Mouse (Mus musculus) myocyte (in vitro differentiated cells): ENCODE measurements at regions not wholly inside any gene's neighbourhood (a gene's known extent, or its start where the extent isn't known, plus 50 kb on each side); places are given as distances from the start of the nearest gene placed in this dataset.

Source experiments
- CEBPB ChIP-seq: IDR thresholded peaks from 2 replicates; pipeline ENCODE4 v1.6.1; 2011; ENCODE audit warnings: mild to moderate bottlenecking, moderate library complexity; ENCODE audit not compliant: poor library complexity, insufficient read depth, severe bottlenecking
- E2F4 ChIP-seq: IDR thresholded peaks from one replicate; pipeline ENCODE4 v1.6.1; 2011; ENCODE audit warnings: mild to moderate bottlenecking, control low read depth, moderate library complexity; ENCODE audit not compliant: insufficient read depth
- MAX ChIP-seq: IDR thresholded peaks from one replicate; pipeline ENCODE4 v1.6.1; 2011; ENCODE audit warnings: low read depth, mild to moderate bottlenecking, control low read depth
- MYOD1 ChIP-seq, 3 experiments: IDR thresholded peaks; one replicate each; pipeline ENCODE4 v1.6.1; 2011; ENCODE audit warnings: control low read depth in 2 of 3, low read depth in 2 of 3, mild to moderate bottlenecking in 2 of 3, moderate library complexity in 1 of 3; ENCODE audit not compliant: insufficient read length in 2 of 3, control insufficient read depth in 1 of 3
- MYOG ChIP-seq, 3 experiments: IDR thresholded peaks; one replicate each; pipeline ENCODE4 v1.6.1; 2011; ENCODE audit warnings: control low read depth in 2 of 3, low read depth in 2 of 3, mild to moderate bottlenecking in 2 of 3; ENCODE audit not compliant: insufficient read length in 2 of 3, control insufficient read depth in 1 of 3, insufficient read depth in 1 of 3
- POLR2A ChIP-seq: IDR thresholded peaks from one replicate; pipeline ENCODE4 v1.6.1; 2011; ENCODE audit warnings: low read depth, mild to moderate bottlenecking, control low read depth, moderate library complexity; ENCODE audit not compliant: insufficient read length
- POLR2AphosphoS2 ChIP-seq: IDR thresholded peaks from one replicate; pipeline ENCODE4 v1.6.1; 2011; ENCODE audit warnings: low read depth, control low read depth; ENCODE audit not compliant: insufficient read length
- REST ChIP-seq: IDR thresholded peaks from one replicate; pipeline ENCODE4 v1.6.1; 2011; ENCODE audit warnings: mild to moderate bottlenecking, control low read depth, moderate library complexity; ENCODE audit not compliant: insufficient read depth, insufficient read length
- TCF12 ChIP-seq: IDR thresholded peaks from one replicate; pipeline ENCODE4 v1.6.1; 2011; ENCODE audit warnings: mild to moderate bottlenecking, control low read depth; ENCODE audit not compliant: poor library complexity, insufficient read depth, severe bottlenecking
- TCF3 ChIP-seq: IDR thresholded peaks from one replicate; pipeline ENCODE4 v1.6.1; 2011; ENCODE audit warnings: low read depth, control low read depth; ENCODE audit not compliant: insufficient read length
- USF1 ChIP-seq: IDR thresholded peaks from one replicate; pipeline ENCODE4 v1.6.1; 2011; ENCODE audit warnings: low read depth, mild to moderate bottlenecking, control low read depth, moderate library complexity

GRCm38 (mm10) chr12:25293470-25294178, 196.7 kb upstream of the Id2 start:
- TF ChIP-seq USF1 (no peak), POLR2A (no peak), CEBPB (no peak), POLR2AphosphoS2 (no peak), TCF12 (no peak), MYOD1 (IDR thresholded peaks at IDR 0.05; ENCODE audit: control insufficient read depth in 1 of 3, insufficient read length in 2 of 3, low read depth in 2 of 3) (no peak), E2F4 (no peak), TCF3 (no peak), MYOG (IDR thresholded peaks at IDR 0.05; ENCODE audit: control insufficient read depth in 1 of 3, insufficient read depth in 1 of 3, insufficient read length in 2 of 3, low read depth in 2 of 3) (no peak), MAX (no peak), REST (no peak)
